Mouse (Mus musculus) lung, adult 2 months (tissue): ENCODE data around the gene Phyh.

Experiments used
- CTCF ChIP-seq: fragments of 200-500 bp; IDR thresholded peaks from 2 replicates; pipeline ENCODE4 v1.5.1; 2011; ENCODE audit warnings: mild to moderate bottlenecking, low read length, control low read depth; ENCODE audit not compliant: insufficient read depth
- POLR2A ChIP-seq: fragments of 200-500 bp; IDR thresholded peaks from 2 replicates; pipeline ENCODE4 v1.6.1; 2011; ENCODE audit warnings: low read depth, mild to moderate bottlenecking, control low read depth, low read length, borderline replicate concordance; ENCODE audit errors: extremely low read depth

- TF ChIP-seq CTCF (no peak), POLR2A (no peak)
These were observed 46.1 kb upstream of the Phyh start for GRCm38 (mm10) chr2:4872740-4873139.
